Mouse (Mus musculus) ES-E14 (cell line): ENCODE results near the gene Tada3. TPM values are rescaled to one million over a fixed set of nuclear protein-coding genes. Genes with fewer than 3 reads are reported as not detected.
A peak's percentile ranks its signal among the peaks of the same experiment; 100 is the strongest.

Experiments used
- DNase-seq: peaks from one replicate; pipeline ENCODE4 v3.0.0-alpha.2; 2013; ENCODE audit warnings: low read depth, low spot score
- H3K27ac ChIP-seq: 2 replicates; pipeline ENCODE4 v1.5.1; 2012; ENCODE audit warnings: low read depth, mild to moderate bottlenecking, low read length, moderate library complexity, mixed read lengths; ENCODE audit not compliant: poor library complexity, insufficient read depth, severe bottlenecking
- H3K36me3 ChIP-seq: 2 replicates; pipeline ENCODE4 v1.6.1; 2012; ENCODE audit warnings: mild to moderate bottlenecking, low read length, moderate library complexity, mixed read lengths; ENCODE audit not compliant: control insufficient read depth, poor library complexity, insufficient read depth, severe bottlenecking
- H3K4me1 ChIP-seq, 2 experiments: fragments of 150-350 bp in 1 of 2; sonication (generic) in 1 of 2; 2 replicates each; pipeline ENCODE4 v1.6.1; 2012; ENCODE audit warnings: low read length in 2 of 2, mild to moderate bottlenecking in 1 of 2, mixed read lengths in 1 of 2; ENCODE audit not compliant: control insufficient read depth in 2 of 2, insufficient read depth in 2 of 2, poor library complexity in 1 of 2
- H3K4me3 ChIP-seq, 2 experiments: fragments of 150-350 bp in 1 of 2; sonication (generic) in 1 of 2; 2 replicates each; pipeline ENCODE4 v1.5.1; 2012; ENCODE audit warnings: low read length in 2 of 2, low read depth in 1 of 2, mild to moderate bottlenecking in 1 of 2, mixed read lengths in 1 of 2; ENCODE audit not compliant: insufficient read depth in 1 of 2, poor library complexity in 1 of 2, severe bottlenecking in 1 of 2
- H3K9ac ChIP-seq: 2 replicates; pipeline ENCODE4 v1.6.1; 2012; ENCODE audit warnings: low read depth, mild to moderate bottlenecking, low read length, mixed read lengths; ENCODE audit not compliant: poor library complexity, insufficient read depth, severe bottlenecking
- H3K9me3 ChIP-seq: fragments of 150-350 bp; sonication (generic); 2 replicates; pipeline ENCODE4 v1.6.1; 2012; ENCODE audit warnings: low read depth, mild to moderate bottlenecking, low read length; ENCODE audit not compliant: control insufficient read depth, insufficient read depth
- CHD2 ChIP-seq: IDR thresholded peaks from 2 replicates; pipeline ENCODE4 v1.6.1; 2014; ENCODE audit warnings: mild to moderate bottlenecking, low read depth, low read length, inconsistent platforms
- HCFC1 ChIP-seq: IDR thresholded peaks from 2 replicates; pipeline ENCODE4 v1.6.1; 2012; ENCODE audit warnings: low read length, inconsistent platforms, borderline replicate concordance; ENCODE audit not compliant: insufficient read depth
- MAFK ChIP-seq: IDR thresholded peaks from 2 replicates; pipeline ENCODE4 v1.6.1; 2014; ENCODE audit warnings: mild to moderate bottlenecking, low read depth, low read length, inconsistent platforms; ENCODE audit not compliant: insufficient read depth
- ZC3H11A ChIP-seq: IDR thresholded peaks from 2 replicates; pipeline ENCODE4 v1.6.1; 2012; ENCODE audit warnings: low read depth, mild to moderate bottlenecking, inconsistent platforms, low read length, borderline replicate concordance
- ZNF384 ChIP-seq: IDR thresholded peaks from 2 replicates; pipeline ENCODE4 v1.6.1; 2012; ENCODE audit warnings: low read depth, low read length, inconsistent platforms
- in situ Hi-C, 2 experiments: fragments of 600-800 bp; cut with MboI; formaldehyde crosslinking; loops; one replicate each; pipeline ENCODE4 v1.15.1; 2025; ENCODE audit warnings: low sequenced_read_pairs in 2 of 2, inconsistent platforms in 1 of 2; ENCODE audit not compliant: unreplicated experiment in 2 of 2
- total RNA-seq: library from RNA; depleted of rRNA; stranded (reverse); fragments of 300-350 nt; gene quantifications from 2 replicates; pipeline ENCODE4 v1.2.3, GENCODE M21; 2012

Tada3 gene
- total RNA-seq, 1 experiment = 35.3 TPM

- TF ChIP-seq CHD2 (no peak), ZC3H11A (no peak), HCFC1 (no peak)
- in situ Hi-C loops = no loop called here
Observed at GRCm38 (mm10) chr6:113385160-113385714, 7.6 kb upstream of the Tada3 start.

GRCm38 (mm10) chr6:113384351-113384927, 6.8 kb upstream of the Tada3 start:
- in situ Hi-C loops = no loop called here
- TF ChIP-seq ZNF384 (no peak), CHD2 (no peak)
- Histone ChIP-seq H3K27ac (no peak overlapping the region), H3K4me3 (no peak overlapping the region), H3K9me3 (no peaks in the 10 kb centered on the region), H3K4me1 (peaks cover 4 to 5% of the 10 kb centered on the region in 2 experiments; a peak in 3 of 4 replicates), H3K36me3 (peaks cover 66% of the 10 kb centered on the region), H3K9ac (no peak overlapping the region)
- no peak for DNase-seq

More at GRCm38 (mm10) chr6:113385160-113385714, 7.6 kb upstream of the Tada3 start:
- H3K4me3 ChIP-seq = no peak overlapping the region
- no peak overlapping the region for H3K27ac ChIP-seq
- peaks cover 2 to 4% of the 10 kb centered on the region in 2 experiments; a peak in 2 of 4 replicates for H3K4me1 ChIP-seq
- H3K9me3 ChIP-seq = no peaks in the 10 kb centered on the region
- no peak for DNase-seq
- H3K36me3 ChIP-seq = peaks cover 70% of the 10 kb centered on the region
- no peak overlapping the region for H3K9ac ChIP-seq

- TF ChIP-seq ZC3H11A (no peak), HCFC1 (no peak), CHD2 (no peak), ZNF384 (no peak), MAFK (no peak)
- in situ Hi-C loops = no loop called here
- Histone ChIP-seq H3K27ac (no peak overlapping the region), H3K36me3 (peaks cover 46% of the 10 kb centered on the region), H3K4me1 (peaks cover 3 to 4% of the 10 kb centered on the region in 2 experiments; a peak in 2 of 4 replicates), H3K4me3 (no peak overlapping the region), H3K9ac (no peak overlapping the region), H3K9me3 (no peaks in the 10 kb centered on the region)
- DNase-seq = no peak
Observed at GRCm38 (mm10) chr6:113380480-113380879, 2.8 kb upstream of the Tada3 start.

- Histone ChIP-seq H3K9me3 (no peaks in the 10 kb centered on the region), H3K4me3 (peak overlapping the region; percentile 87 to 90), H3K9ac (0 out of 2 replicates have a peak overlapping the region, but pooled peaks have one; percentile 2), H3K36me3 (peaks cover 41% of the 10 kb centered on the region), H3K4me1 (peaks cover 3 to 4% of the 10 kb centered on the region in 2 experiments; a peak in 2 of 4 replicates), H3K27ac (no peak overlapping the region)
- TF ChIP-seq ZNF384 (no peak), CHD2 (no peak), MAFK (no peak)
- DNase-seq = no peak
- in situ Hi-C loops = no loop called here
Observed at GRCm38 (mm10) chr6:113379246-113379645, 1.6 kb upstream of the Tada3 start.

GRCm38 (mm10) chr6:113377172-113377495, 549 bp downstream of the Tada3 start:
- Histone ChIP-seq H3K9me3 (no peaks in the 10 kb centered on the region), H3K9ac (peak overlapping the region; percentile 60; the same call in 1 of the 2 replicates), H3K27ac (peak overlapping the region; percentile 98; the same call in 1 of the 2 replicates), H3K36me3 (peaks cover 36% of the 10 kb centered on the region), H3K4me3 (peak overlapping the region; percentile 87 to 90), H3K4me1 (peaks cover 3 to 4% of the 10 kb centered on the region in 2 experiments; a peak in 2 of 4 replicates)
- in situ Hi-C loops = no loop called here
- TF ChIP-seq MAFK = no peak
- TF ChIP-seq ZC3H11A = no peak
- no peak for TF ChIP-seq ZNF384
- TF ChIP-seq HCFC1 = no peak
- no peak for TF ChIP-seq CHD2
- no peak for DNase-seq
